Mouse (Mus musculus) spleen, adult 2 months (tissue): ENCODE measurements around the gene Plekhg6.

Experiments used
- CTCF ChIP-seq: fragments of 200-500 bp; IDR thresholded peaks from 2 replicates; pipeline ENCODE4 v1.5.1; 2011; ENCODE audit warnings: mild to moderate bottlenecking, inconsistent platforms; ENCODE audit not compliant: insufficient read depth, insufficient read length, insufficient replicate concordance; ENCODE audit errors: extremely low read depth
- POLR2A ChIP-seq: fragments of 200-500 bp; IDR thresholded peaks from 2 replicates; pipeline ENCODE4 v1.6.1; 2011; ENCODE audit warnings: low read depth, low read length, inconsistent platforms

GRCm38 (mm10) chr6:125411661-125412060, 31.1 kb upstream of the Plekhg6 start:
- no peak for TF ChIP-seq POLR2A
- no peak for TF ChIP-seq CTCF
